Mouse (Mus musculus) spleen, embryonic (tissue): ENCODE measurements around the gene Ube2r2.

Experiments used
- CTCF ChIA-PET: fragments of 350-600 bp; sonication (Branson Sonifier 250); formaldehyde crosslinking; loops from one replicate; lab custom pipeline; 2022; lab: Charles Lee

Gene Ube2r2

GRCm38 (mm10) chr4:41165693-41166475 lies 30.3 kb downstream of the Ube2r2 start:
- CTCF ChIA-PET: interaction anchor here (1.6 to 1.7 kb wide), 2 partner anchors 12 to 36 kb away, joined by 4 to 7 read pairs; no protein-coding TSS in a partner anchor

GRCm38 (mm10) chr4:41170970-41171369 lies 35.4 kb downstream of the Ube2r2 start:
- CTCF ChIA-PET: no interaction called here

GRCm38 (mm10) chr4:41174631-41175030 lies 39.1 kb downstream of the Ube2r2 start:
- CTCF ChIA-PET: interaction anchor here (0.5 kb wide), 1 partner anchor 278 kb away, joined by 10 read pairs; no protein-coding TSS in a partner anchor

GRCm38 (mm10) chr4:41179825-41180725 lies 44.5 kb downstream of the Ube2r2 start:
- CTCF ChIA-PET: no interaction called here

GRCm38 (mm10) chr4:41189809-41190208 lies 54.3 kb downstream of the Ube2r2 start:
- CTCF ChIA-PET: interaction anchor here (0.7 kb wide), 1 partner anchor 420 kb away, joined by 3 read pairs; no protein-coding TSS in a partner anchor

- CTCF ChIA-PET: interaction anchor here (0.6 kb wide), 1 partner anchor 116 kb away, joined by 6 read pairs; no protein-coding TSS in a partner anchor
Measured at GRCm38 (mm10) chr4:41192544-41193512, 57.3 kb downstream of the Ube2r2 start.

- CTCF ChIA-PET: no interaction called here
Measured at GRCm38 (mm10) chr4:41195328-41195727, 59.8 kb downstream of the Ube2r2 start.

GRCm38 (mm10) chr4:41196861-41197610 lies 61.5 kb downstream of the Ube2r2 start:
- CTCF ChIA-PET: no interaction called here

GRCm38 (mm10) chr4:41202135-41202534 lies 66.6 kb downstream of the Ube2r2 start:
- CTCF ChIA-PET: no interaction called here

- CTCF ChIA-PET: no interaction called here
Measured at GRCm38 (mm10) chr4:41205751-41206150, 70.2 kb downstream of the Ube2r2 start.

- CTCF ChIA-PET: no interaction called here
Measured at GRCm38 (mm10) chr4:41208050-41208449, 72.5 kb downstream of the Ube2r2 start.

- CTCF ChIA-PET: interaction anchor here (1.0 kb wide), 1 partner anchor 61 kb away, joined by 4 read pairs; no protein-coding TSS in a partner anchor
Measured at GRCm38 (mm10) chr4:41225412-41225811, 89.9 kb downstream of the Ube2r2 start.

GRCm38 (mm10) chr4:41226351-41226750 lies 90.8 kb downstream of the Ube2r2 start:
- CTCF ChIA-PET: interaction anchor here (1.1 kb wide), 1 partner anchor 164 kb away, joined by 5 read pairs; no protein-coding TSS in a partner anchor

- CTCF ChIA-PET: no interaction called here
Measured at GRCm38 (mm10) chr4:41235621-41236020, 100.1 kb downstream of the Ube2r2 start.

GRCm38 (mm10) chr4:41240916-41241315 lies 105.4 kb downstream of the Ube2r2 start:
- CTCF ChIA-PET: interaction anchor here (0.5 kb wide), 2 partner anchors 63 to 179 kb away, joined by 3 read pairs; no protein-coding TSS in a partner anchor
